Mouse (Mus musculus) neural tube, embryonic 10.5 days (tissue): ENCODE measurements around the gene Itga6.
"Not testable (repeated sequence)": the region's sequence is repeated elsewhere in the genome, so short reads cannot be mapped to it uniquely, and the experiment has no call there.

Experiments used
- DNase-seq: peaks from one replicate; pipeline ENCODE4 v3.0.0-alpha.2; 2017; ENCODE audit warnings: low spot score; ENCODE audit errors: extremely low spot score

The Itga6 gene

DNA sequence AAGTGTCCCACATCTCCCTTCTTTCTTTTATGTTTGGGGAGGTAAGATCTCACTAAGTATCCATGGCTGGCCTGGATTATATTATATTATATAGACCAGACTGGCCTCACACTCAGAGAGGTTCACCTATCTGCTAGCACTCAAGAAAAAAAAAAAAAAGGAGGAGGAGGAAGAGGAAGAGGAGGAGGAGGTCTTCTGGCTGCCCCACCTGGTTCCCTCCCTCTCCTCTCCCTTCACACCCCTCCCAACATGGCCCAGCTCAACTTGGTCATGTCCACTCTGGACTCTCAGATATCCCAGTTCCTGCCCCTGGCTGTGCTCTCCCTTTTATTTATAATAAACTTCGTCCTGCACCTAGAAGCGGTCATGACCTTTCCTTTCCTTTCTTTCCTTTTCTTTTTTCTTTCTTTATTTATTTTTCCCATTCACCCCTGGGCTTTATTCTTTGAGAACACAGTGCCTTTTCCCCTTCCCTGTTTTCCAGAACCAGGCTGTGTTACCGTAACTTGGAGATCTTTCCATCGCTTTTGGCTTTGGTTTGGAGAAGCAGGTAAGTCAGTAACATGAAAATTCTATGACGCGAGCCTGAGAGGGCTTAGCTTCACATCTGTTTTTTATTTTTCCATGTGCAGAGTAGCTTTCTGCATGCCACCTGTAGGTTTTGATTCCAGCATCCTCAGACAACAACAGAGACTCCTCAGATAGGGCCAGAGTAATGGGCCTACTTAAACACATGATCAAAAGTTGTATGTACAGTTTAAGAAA, at the start of gene Itga6:
TSS of gene Itga6 (plus strand) at position 7 of the 765 bp plus-strand sequence.
- DNase-seq: no peak

DNA sequence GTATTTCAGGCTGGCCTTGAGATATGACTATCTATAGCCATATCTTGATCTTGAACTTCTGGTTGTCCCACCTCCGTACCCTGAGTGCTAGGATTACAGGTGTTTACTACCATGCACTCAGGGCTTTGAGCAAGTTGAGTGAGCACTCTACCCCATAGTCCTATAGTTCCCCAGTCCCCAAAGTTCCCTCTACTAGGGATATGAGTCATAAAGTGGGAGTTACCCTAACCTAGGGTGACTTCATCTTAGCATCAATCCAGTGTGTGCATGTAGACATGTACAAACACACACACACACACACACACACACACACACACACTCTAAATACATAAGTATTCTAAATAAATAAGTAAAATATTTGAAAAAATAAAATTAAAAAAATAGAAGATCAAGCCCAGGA, 48.6 kb upstream of the Itga6 start:
- DNase-seq: no peak

DNA sequence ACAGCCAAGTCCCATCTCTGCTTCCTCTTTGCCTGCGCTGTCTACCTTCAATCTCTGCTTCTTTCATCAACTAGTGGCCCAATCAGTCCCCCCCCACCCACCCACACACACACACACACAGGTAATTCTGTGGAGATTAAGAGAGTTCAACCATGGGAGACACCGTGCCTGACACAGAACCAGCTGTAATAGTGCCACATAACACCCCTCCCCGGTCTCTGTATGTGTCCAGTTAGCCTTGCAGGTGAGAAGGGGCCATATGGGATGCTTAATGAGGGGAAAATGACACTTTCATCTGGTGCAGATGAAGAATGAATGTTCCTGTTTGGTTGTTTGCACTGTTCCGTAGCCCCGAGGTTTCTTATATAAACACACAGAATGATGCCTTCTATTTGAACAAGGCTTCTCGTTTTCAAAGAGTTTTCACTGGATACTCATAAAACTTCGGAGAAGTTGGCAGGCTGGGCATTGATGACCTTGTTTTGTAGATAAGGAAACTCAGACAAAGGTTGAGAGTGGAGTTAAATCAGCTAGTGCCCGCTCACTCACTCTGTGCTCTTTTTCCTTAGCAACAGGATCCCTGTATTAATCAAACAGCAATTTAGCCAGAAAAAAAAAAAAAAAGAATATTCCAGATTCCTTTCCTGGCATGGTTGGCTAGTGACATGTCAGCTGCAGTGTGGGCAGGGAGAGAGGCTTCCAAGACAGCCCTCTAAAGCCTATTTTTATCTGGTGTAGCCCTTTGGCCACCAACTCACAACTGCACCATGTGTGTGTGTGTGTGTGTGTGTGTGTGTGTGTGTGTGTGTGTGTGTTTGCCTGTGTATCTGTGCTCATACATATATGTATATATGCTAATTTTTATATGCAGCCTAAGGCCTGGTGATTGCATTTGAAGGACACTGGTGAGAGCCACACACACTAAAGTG, 47.7 kb upstream of the Itga6 start:
- no peak for DNase-seq

DNA sequence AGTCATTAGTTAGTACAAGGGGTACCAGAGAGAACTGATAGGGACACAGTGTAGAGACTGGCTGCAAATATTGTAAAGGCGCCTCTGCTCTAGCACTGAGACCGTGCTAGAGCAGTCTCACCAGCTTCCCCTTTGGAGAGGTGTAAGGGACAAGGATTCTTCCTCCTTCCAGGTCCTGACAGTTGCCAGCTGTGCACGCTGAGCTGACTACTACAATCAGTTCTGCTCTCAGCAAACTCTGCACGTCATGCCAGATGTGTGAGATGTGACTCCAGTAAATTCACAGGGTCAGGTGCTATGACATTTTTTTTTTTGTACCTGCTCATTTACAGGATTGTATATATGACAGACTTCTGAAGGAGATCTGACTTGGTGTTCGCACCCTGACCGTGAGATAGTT, 47.0 kb upstream of the Itga6 start:
- no peak for DNase-seq

DNA sequence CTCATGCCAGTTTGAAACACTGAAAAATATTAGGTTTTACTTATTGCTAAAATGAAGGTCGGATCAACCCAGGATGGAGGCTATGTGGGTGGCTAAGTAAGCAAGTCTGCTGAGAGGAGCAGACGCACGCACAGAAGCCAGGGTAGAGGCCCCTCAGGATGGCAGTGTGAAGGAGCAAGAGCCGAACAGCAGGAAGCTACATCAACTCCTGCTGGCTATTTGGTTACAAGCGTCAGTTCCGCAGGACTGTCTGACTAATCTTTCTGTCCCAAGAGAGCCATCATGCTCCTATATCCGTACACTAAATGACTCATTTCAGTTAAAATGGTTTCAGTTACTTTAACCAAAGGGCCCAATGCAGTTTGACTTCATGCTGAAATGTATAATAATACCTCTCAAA, 46.5 kb upstream of the Itga6 start:
- DNase-seq: no peak

DNA sequence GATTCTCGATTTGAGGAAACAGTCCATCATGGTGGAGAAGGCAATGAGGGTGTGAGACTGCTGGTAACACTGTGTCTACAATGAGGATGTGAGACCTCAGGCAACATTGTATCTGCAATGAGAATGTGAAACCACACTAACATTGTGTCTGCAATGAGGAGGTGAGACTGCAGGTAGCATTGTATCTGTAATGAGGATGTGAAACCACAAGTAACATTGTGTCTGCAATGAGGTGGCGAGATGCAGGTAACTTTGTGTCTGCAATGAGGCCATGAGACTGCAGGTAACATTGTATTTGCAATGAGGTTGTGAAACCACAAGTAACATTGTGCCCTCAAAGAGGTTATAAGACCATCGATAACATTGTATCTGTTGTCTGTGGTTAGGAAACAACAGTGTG, 44.1 kb upstream of the Itga6 start:
- no peak for DNase-seq

DNA sequence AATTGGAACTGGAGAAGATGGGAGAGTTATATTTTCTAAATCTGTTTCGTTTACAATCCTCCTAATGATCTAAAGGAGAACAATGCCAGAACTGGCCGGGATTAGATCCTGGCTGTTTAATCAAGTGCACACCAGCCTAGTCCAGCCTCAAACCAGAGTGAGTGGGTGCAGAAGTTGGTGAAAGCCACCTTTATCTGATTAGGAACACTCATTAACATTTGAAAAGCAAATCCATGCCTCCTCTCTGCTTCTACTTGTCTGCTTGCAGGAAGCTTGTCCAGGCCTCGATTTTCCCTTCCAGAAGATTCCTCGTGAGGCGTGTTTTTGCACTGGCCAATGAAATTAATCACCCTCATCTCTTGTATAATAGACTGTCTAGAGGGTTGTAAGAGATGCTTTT, 41.1 kb upstream of the Itga6 start:
- DNase-seq: no peak

DNA sequence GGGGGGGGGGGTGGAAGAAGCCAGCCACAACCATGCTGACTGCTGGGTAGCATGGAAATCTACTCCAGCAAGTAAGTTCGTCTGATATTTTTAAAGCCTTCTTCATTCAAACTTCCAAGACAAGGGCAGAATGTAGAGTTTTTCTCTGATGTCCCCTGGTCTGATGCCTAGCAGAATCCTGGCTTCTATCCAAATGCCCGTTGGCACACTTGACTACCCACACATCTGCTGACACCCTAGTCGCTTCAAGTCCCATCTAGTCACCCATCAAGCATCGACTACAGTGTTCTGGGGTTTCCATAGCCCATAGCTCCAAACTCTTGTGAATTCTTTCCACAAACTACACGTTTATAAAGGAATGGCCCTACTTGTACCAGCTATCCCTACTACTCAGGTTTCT, 36.5 kb upstream of the Itga6 start:
- no peak for DNase-seq

DNA sequence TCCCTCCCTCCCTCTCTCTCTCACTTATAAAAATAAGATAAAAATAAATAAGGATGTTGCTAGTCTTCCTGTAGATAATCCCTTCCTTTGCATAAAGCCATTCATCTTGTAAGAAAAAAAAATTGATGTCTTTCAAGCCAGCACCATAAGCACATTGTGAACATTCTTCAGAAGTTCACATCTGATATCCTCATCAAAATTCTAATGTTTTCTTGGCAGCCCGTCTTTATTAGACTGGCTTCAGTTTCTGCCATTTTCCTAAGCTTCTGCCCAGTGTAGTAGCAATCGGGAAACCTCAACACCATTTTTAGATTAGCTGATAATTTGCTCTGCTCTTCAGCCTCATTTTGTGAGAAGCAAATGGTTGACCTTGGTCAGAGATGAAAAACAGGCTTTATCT, 33.8 kb upstream of the Itga6 start:
- DNase-seq: no peak

DNA sequence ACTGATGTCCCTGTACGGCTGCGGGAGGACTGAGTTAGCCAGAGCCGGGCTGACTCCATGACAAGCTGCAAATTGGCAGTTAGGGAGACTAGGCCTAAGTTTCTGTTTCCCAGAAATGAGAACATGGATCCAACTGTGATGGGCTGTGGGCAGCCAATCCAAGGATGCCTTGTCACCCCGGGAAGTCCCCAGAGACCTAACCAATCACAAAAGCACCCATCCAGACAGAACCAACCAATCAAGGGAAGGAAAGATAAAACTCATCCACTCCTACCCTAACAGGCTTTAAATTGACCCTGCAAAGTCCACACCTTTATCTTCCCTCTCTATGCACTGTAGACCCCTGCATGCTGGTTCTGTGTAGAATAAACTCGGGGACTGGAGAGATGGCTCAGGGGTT, 31.0 kb upstream of the Itga6 start:
- no peak for DNase-seq

DNA sequence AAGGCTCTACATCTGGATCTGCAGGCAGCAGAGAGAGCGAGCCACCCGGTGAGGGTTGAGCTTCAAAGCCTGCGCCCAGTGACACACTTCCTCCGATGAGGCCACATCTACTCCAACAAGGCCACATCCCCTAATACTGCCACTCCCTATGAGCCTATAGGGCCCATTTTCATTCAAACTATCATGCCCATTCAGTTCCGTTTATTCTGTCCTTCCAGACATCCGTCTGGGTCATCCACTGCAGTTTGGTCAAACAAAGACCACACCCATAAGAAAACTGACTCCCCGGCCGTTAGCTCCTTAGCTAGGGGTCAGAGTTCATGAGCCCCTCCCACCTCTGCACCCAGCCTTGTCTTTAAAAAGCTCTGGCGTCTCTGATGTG, 26.4 kb upstream of the Itga6 start:
- no peak for DNase-seq

DNA sequence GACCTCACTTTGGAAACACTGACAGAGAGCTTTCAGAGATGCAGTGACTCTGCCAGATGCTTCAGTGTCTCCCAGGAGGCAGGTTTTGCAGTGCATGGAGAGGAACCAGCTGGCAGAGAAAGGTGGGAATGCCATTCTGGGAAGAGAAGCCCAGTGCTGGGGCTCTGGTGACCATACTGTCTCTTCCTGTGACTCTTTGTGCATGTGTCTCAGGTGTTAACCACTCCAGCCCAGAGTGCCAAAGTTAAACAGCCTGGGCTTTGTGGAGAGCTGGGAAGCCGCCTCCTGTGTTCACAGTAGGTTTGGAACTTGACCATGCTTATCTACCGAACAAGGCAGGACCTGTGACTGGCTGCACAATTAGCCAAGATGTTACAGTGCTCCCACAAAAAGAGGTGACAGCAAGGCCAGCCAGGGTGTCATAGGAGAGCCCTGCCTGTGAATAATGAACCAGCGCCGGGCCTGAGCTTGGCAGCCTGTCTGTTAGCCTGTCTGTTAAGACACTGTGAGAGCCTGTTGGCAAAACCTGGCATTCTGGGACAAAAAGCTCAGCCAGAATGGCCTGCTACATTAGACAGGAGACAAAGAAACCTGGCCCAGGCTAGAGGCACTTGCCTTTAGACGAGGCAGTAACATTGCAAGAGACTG, 25.9 kb upstream of the Itga6 start:
- DNase-seq: no peak

DNA sequence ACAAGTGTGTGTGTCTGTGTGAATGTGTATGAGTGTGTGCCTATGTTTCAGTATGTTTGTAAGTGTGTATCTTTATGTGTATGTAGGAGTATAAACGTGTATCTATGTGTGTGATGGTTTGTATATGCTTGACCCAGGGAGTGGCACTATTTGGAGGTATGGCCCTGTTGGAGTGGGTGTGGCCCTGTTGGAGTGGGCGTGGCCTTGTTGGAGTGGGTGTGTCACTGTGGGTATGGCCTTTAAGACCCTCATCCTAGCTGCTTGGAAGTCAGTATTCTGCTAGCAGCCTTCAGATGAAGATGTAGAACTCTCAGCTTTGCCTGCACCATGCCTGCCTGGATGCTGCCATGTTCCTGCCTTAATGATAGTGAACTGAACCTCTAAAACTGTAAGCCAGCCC, 24.9 kb upstream of the Itga6 start:
- not testable (repeated sequence) for DNase-seq

DNA sequence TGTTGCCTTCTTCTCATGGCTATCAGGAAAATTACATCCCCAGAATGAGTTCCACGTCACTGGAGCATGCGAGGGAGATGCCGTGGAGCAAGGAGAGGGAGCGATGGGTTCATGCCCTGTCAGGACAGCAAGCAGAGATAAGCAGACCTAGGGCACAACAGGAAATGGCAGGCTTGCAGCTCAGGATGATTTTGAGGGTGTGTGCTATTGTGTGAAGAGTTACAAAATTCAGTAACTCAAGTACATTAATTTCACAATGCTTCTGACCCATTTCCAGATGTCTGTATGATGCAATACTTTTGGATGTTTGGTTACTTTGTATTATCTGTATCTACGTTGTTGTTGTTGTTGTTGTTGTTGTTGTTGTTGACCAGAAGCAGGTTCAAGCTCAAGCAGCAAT, 22.5 kb upstream of the Itga6 start:
- no peak for DNase-seq

DNA sequence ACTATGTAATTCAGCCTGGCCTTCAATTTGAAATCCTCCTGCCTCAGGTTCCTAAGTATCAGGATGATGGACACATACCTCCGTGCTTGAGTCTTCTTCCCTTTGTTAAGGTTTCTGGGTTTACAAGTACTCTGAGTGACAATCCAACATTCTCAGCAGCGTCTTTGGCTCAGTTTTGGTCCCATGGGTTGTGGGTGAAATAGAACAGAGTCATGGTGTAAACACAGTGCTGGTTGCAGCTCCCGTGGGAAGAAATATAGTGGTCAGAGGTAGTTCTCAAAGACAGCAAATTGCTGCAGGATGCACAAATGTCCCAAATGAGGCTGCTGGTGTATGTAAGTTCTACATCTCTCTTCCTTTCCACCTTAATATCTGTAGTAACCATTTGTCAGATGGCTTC, 21.8 kb upstream of the Itga6 start:
- no peak for DNase-seq

DNA sequence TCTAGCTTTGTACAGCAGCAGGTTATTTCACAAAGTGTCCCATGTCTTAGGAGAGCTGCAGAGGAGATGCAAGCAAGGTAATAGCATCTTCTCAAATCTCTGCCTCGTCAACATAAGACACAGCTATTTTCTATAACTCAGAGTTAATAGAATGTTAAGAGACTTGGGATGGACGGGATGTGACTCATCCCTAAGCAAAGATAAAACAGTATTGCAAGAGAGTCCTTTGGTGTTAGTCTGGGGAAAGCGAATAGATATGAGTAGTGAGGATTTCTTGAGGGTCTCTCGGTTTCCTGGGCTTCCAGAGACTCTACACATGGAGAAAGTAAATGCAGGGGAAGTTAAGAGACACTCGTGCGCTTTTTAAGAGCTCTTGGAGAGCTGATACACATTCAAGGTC, 21.4 kb upstream of the Itga6 start:
- no peak for DNase-seq

DNA sequence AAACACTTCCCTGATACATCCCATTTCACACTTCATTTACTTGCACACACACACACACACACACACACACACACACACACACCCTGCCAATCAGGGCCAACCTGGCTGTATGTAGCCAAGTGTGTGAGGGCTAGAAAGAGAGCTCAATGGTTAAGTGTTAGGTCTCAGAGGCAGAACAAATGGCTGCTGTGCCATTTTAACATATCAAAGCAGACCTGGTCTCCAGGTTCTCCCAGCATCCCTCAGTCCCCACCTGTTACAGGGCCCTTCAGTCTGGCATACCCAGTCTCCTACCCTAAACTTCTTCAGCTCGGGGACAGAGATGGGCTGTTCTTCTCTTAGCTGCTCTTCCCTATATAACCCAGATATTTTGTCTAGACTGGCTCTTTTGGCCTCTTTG, 20.0 kb upstream of the Itga6 start:
- no peak for DNase-seq

DNA sequence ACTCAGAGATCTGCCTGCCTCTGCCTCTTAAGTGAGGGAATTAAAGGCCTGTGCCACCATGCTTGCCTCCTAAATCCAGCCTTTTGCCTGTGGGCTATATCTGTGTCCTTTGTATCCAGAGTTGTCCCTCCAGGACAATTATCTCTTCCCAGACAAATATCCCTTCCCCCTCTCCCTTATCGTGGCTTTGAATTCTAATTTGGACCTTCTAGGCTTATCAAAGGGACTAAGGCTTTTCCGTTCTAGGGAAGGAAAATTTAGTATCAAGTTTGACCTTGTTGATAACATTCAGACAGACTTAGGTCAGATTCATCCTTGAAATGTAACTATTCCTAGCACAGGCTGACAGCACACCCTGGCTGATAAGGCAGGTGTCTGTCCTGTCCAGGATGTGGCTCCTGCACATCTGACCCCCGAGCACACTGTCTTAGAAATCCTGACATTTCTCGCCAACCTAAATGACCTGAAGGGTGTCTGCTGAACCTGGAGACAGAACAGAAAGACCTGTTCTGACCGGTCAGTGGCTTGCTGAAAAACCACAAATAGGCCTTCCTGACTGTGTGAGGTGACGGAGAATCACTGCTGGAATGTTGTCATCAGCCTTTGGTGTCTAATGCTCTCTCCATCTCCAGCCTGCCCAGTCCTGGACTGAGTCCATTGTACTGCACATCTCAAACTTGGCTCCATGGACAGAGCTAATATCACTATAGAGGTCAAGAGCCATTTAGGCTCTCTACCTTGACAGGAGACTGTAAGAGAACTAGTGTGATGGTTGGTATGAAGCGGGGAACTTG, 18.3 kb upstream of the Itga6 start:
- no peak for DNase-seq

DNA sequence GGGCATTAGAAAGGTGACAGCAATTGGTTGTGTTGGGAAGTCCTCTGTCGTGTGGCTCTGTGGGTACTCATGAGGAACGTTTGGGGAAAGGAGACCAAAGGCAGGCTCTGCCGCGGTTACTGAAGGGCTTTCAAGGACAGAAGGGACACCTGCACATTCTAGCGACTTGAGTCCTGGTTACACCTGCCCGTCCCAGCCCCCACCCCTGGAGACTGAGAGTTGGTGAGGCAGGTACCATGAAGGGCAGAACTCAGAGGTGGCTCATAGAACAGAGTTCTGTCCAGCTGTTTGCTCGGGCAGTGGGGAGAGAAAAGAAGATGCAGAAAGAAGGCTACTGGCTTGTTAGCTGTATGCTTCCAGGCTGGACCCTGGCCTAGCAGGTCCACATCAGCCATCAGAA, 17.1 kb upstream of the Itga6 start:
- DNase-seq: no peak

DNA sequence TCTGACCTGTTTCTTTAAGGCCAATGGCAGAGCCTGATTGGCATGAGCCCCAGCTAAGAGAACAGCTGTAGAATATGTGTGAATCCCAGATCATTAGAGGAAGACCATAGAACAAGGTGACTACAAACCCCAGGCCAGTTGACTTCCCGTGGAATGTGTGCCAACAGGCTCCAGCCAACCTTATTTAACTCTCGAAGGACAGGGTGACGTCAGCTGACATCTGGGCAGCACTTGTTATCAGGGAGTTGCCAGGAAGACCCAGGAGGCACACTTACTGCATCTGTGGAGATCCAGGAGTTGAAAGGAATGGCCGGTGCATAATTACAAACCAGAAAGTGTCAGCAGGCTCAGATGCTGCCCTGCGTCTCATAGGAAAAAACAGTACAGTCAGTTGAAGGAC, 16.6 kb upstream of the Itga6 start:
- DNase-seq: no peak
